Mouse (Mus musculus) forebrain, embryonic 11.5 days (tissue): Measurements from ENCODE around the gene Atp8b5. TPM values are rescaled to one million over a fixed set of nuclear protein-coding genes. Genes with fewer than 3 reads are reported as not detected.

ENCODE experiments used
- polyA plus RNA-seq: library from polyadenylated mRNA; unstranded; fragments of >200 nt; fragmentation: Nextera tagmentation; extraction: Ambion mirVana; gene quantifications from 2 replicates; pipeline ENCODE4 v1.2.1, GENCODE M21; 2014

Gene Atp8b5
- polyA plus RNA-seq, 1 experiment from 2014 or later: 0.60 TPM

Other genes with a start within 250 kb of the Atp8b5 start
- gene Pigo, start 241.3 kb upstream of the Atp8b5 start, polyA plus RNA-seq: 25.8 and 26.1 TPM in 2 replicates
- gene Stoml2, start 235.4 kb upstream of the Atp8b5 start, polyA plus RNA-seq: 378 and 409 TPM in 2 replicates
- 28.1 and 28.9 TPM in 2 replicates for gene Fam214b, start 220.9 kb upstream of the Atp8b5 start, polyA plus RNA-seq
- 22.9 and 23.0 TPM in 2 replicates for gene Unc13b, start 208.2 kb upstream of the Atp8b5 start, polyA plus RNA-seq
- gene Rusc2, start 114.8 kb downstream of the Atp8b5 start, polyA plus RNA-seq: 11.6 and 12.4 TPM in 2 replicates
- 0.28 and 0.31 TPM in 2 replicates for gene Fam166b, start 162.0 kb downstream of the Atp8b5 start, polyA plus RNA-seq
- gene Tesk1, start 174.8 kb downstream of the Atp8b5 start, polyA plus RNA-seq: 9.3 and 10.7 TPM in 2 replicates
- gene Cd72, start 187.5 kb downstream of the Atp8b5 start, polyA plus RNA-seq: 2.6 and 4.8 TPM in 2 replicates
- gene Sit1, start 216.6 kb downstream of the Atp8b5 start, polyA plus RNA-seq: not detected in 2 replicates
- 50.3 and 54.3 TPM in 2 replicates for gene Ccdc107, start 225.7 kb downstream of the Atp8b5 start, polyA plus RNA-seq
- gene Arhgef39, start 232.5 kb downstream of the Atp8b5 start, polyA plus RNA-seq: 55.3 and 61.1 TPM in 2 replicates
- 0.52 and 0.87 TPM in 2 replicates for gene Car9, start 239.8 kb downstream of the Atp8b5 start, polyA plus RNA-seq